Mouse (Mus musculus) fibroblast of lung, adult 2 months (primary cell): ENCODE results near the gene Xxylt1.

Experiments used
- DNase-seq: peaks from one replicate; pipeline ENCODE4 v3.0.0-alpha.2; 2011; ENCODE audit warnings: low read depth

Xxylt1 gene

GRCm38 (mm10) chr16:30988225-30988624 is 93.0 kb downstream of the Xxylt1 start:
- no peak for DNase-seq

GRCm38 (mm10) chr16:30987684-30988083 is 93.5 kb downstream of the Xxylt1 start:
- DNase-seq, result no peak

- no peak for DNase-seq
Measured at GRCm38 (mm10) chr16:30984826-30985545, 96.2 kb downstream of the Xxylt1 start.

- no peak for DNase-seq
Measured at GRCm38 (mm10) chr16:30984101-30984500, 97.1 kb downstream of the Xxylt1 start.

- no peak for DNase-seq
Measured at GRCm38 (mm10) chr16:30983699-30984098, 97.5 kb downstream of the Xxylt1 start.

- DNase-seq, result no peak
Measured at GRCm38 (mm10) chr16:30983281-30983680, 98.0 kb downstream of the Xxylt1 start.

GRCm38 (mm10) chr16:30981345-30981744 is 99.9 kb downstream of the Xxylt1 start:
- DNase-seq, result peak; percentile 37

- DNase-seq, result no peak
Measured at GRCm38 (mm10) chr16:30979905-30980304, 101.3 kb downstream of the Xxylt1 start.

- no peak for DNase-seq
Measured at GRCm38 (mm10) chr16:30977728-30978127, 103.5 kb downstream of the Xxylt1 start.

GRCm38 (mm10) chr16:30977186-30977585 is 104.0 kb downstream of the Xxylt1 start:
- DNase-seq, result peak; percentile 66

- no peak for DNase-seq
Measured at GRCm38 (mm10) chr16:30974549-30974948, 106.7 kb downstream of the Xxylt1 start.

GRCm38 (mm10) chr16:30973416-30973815 is 107.8 kb downstream of the Xxylt1 start:
- DNase-seq, result no peak

GRCm38 (mm10) chr16:30971950-30972541 is 109.2 kb downstream of the Xxylt1 start:
- DNase-seq, result no peak

- no peak for DNase-seq
Measured at GRCm38 (mm10) chr16:30969266-30970064, 111.8 kb downstream of the Xxylt1 start.

GRCm38 (mm10) chr16:30968402-30969151 is 112.7 kb downstream of the Xxylt1 start:
- DNase-seq, result no peak

- no peak for DNase-seq
Measured at GRCm38 (mm10) chr16:30966684-30967083, 114.5 kb downstream of the Xxylt1 start.

GRCm38 (mm10) chr16:30964891-30965290 is 116.3 kb downstream of the Xxylt1 start:
- no peak for DNase-seq

- DNase-seq, result no peak
Measured at GRCm38 (mm10) chr16:30964411-30964810, 116.8 kb downstream of the Xxylt1 start.

GRCm38 (mm10) chr16:30962515-30962914 is 118.7 kb downstream of the Xxylt1 start:
- no peak for DNase-seq

GRCm38 (mm10) chr16:30961176-30961575 is 120.1 kb downstream of the Xxylt1 start:
- no peak for DNase-seq

GRCm38 (mm10) chr16:30960266-30960665 is 121.0 kb downstream of the Xxylt1 start:
- no peak for DNase-seq

GRCm38 (mm10) chr16:30959692-30960091 is 121.5 kb downstream of the Xxylt1 start:
- no peak for DNase-seq
